ENCODE assay signal across 8 mouse cellular contexts in genomic region chr7:140058528-140058927, GRCm38 (mm10). TPM values are rescaled to one million over a fixed set of nuclear protein-coding genes. Genes with fewer than 3 reads are reported as not detected.
DNase-seq lines count a peak whose midpoint lies in the region; ATAC-seq lines count a peak whose summit lies in the region.

No protein-coding gene starts in this region.

- WGBS in kidney, embryonic 14.5 days, result 16% methylated on average over 7 of the region's 7 CpGs
- 17% methylated on average over 7 of the region's 7 CpGs for WGBS in embryonic facial prominence, embryonic 10.5 days
- WGBS in hindbrain, embryonic 13.5 days, result 6% methylated on average over 7 of the region's 7 CpGs
- 4% methylated on average over 7 of the region's 7 CpGs for WGBS in midbrain, embryonic 15.5 days

- H3K4me3 ChIP-seq in kidney, embryonic 14.5 days (ENCODE audit: low read length), result peak overlapping the region; percentile 43
- H3K4me3 ChIP-seq in embryonic facial prominence, embryonic 10.5 days, result peak overlapping the region; percentile 66
- H3K4me3 ChIP-seq in hindbrain, embryonic 13.5 days, result peak overlapping the region; percentile 51
- peak overlapping the region; percentile 46 for H3K4me3 ChIP-seq in midbrain, embryonic 15.5 days

- no peak for ATAC-seq in kidney, embryonic 14.5 days (ENCODE audit: low FRiP score, low TSS enrichment)
- ATAC-seq in hindbrain, embryonic 13.5 days (ENCODE audit: low FRiP score), result 0 out of 2 replicates have a peak, but pooled peaks have one; percentile 2
- ATAC-seq in midbrain, embryonic 15.5 days (replicated peaks), result no peak

- H3K9me3 ChIP-seq in kidney, embryonic 14.5 days (ENCODE audit: control insufficient read depth, low read length), result no peaks in the 10 kb centered on the region
- no peaks in the 10 kb centered on the region for H3K9me3 ChIP-seq in embryonic facial prominence, embryonic 10.5 days
- no peaks in the 10 kb centered on the region for H3K9me3 ChIP-seq in hindbrain, embryonic 13.5 days
- no peaks in the 10 kb centered on the region for H3K9me3 ChIP-seq in midbrain, embryonic 15.5 days

- peaks cover 61% of the 10 kb centered on the region for H3K27me3 ChIP-seq in kidney, embryonic 14.5 days (ENCODE audit: control insufficient read depth, insufficient read depth, low read length)
- peaks cover 100% of the 10 kb centered on the region for H3K27me3 ChIP-seq in embryonic facial prominence, embryonic 10.5 days (replicated peaks; ENCODE audit: low read depth, poor library complexity, severe bottlenecking)
- peaks cover 21% of the 10 kb centered on the region for H3K27me3 ChIP-seq in hindbrain, embryonic 13.5 days
- peaks cover 42% of the 10 kb centered on the region for H3K27me3 ChIP-seq in midbrain, embryonic 15.5 days (replicated peaks)

- H3K36me3 ChIP-seq in kidney, embryonic 14.5 days (ENCODE audit: control insufficient read depth, insufficient read depth, low read length), result no peaks in the 10 kb centered on the region
- H3K36me3 ChIP-seq in embryonic facial prominence, embryonic 10.5 days (replicated peaks), result no peaks in the 10 kb centered on the region
- no peaks in the 10 kb centered on the region for H3K36me3 ChIP-seq in hindbrain, embryonic 13.5 days
- H3K36me3 ChIP-seq in midbrain, embryonic 15.5 days (replicated peaks), result no peaks in the 10 kb centered on the region

- DNase-seq in kidney, postnatal 25 days, result no peak
- DNase-seq in embryonic facial prominence, embryonic 10.5 days (ENCODE audit: low spot score), result no peak
- no peak for DNase-seq in Muller cell, postnatal 12 days (ENCODE audit: inconsistent ontology term)
- no peak for DNase-seq in right cerebral cortex, adult 2 months (ENCODE audit: low spot score in 2 of 2)
- no peak for DNase-seq in kidney, adult 9 months

- H3K9ac ChIP-seq in kidney, embryonic 14.5 days (ENCODE audit: low read depth, low read length), result peak overlapping the region; percentile 60; the same call in 1 of the 2 replicates
- peak overlapping the region; percentile 85 for H3K9ac ChIP-seq in hindbrain, embryonic 13.5 days
- H3K9ac ChIP-seq in midbrain, embryonic 15.5 days, result peak overlapping the region; percentile 66

- H3K27ac ChIP-seq in kidney, embryonic 14.5 days (ENCODE audit: low read depth, low read length), result no peak overlapping the region
- peak overlapping the region; percentile 89 for H3K27ac ChIP-seq in embryonic facial prominence, embryonic 10.5 days (replicated peaks)
- H3K27ac ChIP-seq in hindbrain, embryonic 13.5 days, result peak overlapping the region; percentile 96
- H3K27ac ChIP-seq in midbrain, embryonic 15.5 days, result peak overlapping the region; percentile 81

- peak overlapping the region; percentile 72 for H3K4me2 ChIP-seq in kidney, embryonic 14.5 days (replicated peaks; ENCODE audit: low read depth, low read length)
- H3K4me2 ChIP-seq in hindbrain, embryonic 13.5 days, result peak overlapping the region; percentile 74
- peak overlapping the region; percentile 78 for H3K4me2 ChIP-seq in midbrain, embryonic 15.5 days

- peaks cover 13% of the 10 kb centered on the region; the same call in 1 of the 2 replicates for H3K4me1 ChIP-seq in kidney, embryonic 14.5 days (ENCODE audit: control insufficient read depth, insufficient read depth, low read length)
- H3K4me1 ChIP-seq in embryonic facial prominence, embryonic 10.5 days, result peaks cover 53% of the 10 kb centered on the region
- peaks cover 66% of the 10 kb centered on the region for H3K4me1 ChIP-seq in hindbrain, embryonic 13.5 days (replicated peaks)
- peaks cover 50% of the 10 kb centered on the region for H3K4me1 ChIP-seq in midbrain, embryonic 15.5 days

RNA-seq across cellular contexts. Expression of gene Msx3, which starts 9.6 kb away (rescaled TPM):
- not detected in 2 replicates for polyA plus RNA-seq in kidney, embryonic 14.5 days (2014; fragmentation: Nextera tagmentation; extraction: Ambion mirVana)
- 2.6 and 9.9 TPM in 2 replicates for polyA plus RNA-seq in embryonic facial prominence, embryonic 10.5 days (2016; fragmentation: Nextera tagmentation; extraction: Ambion mirVana)
- polyA plus RNA-seq in hindbrain, embryonic 13.5 days (2015; fragmentation: Nextera tagmentation; extraction: Ambion mirVana), result 16.5 and 28.5 TPM in 2 replicates
- 1.2 TPM in 2 replicates for polyA plus RNA-seq in midbrain, embryonic 15.5 days (2015; fragmentation: Nextera tagmentation; extraction: Ambion mirVana)

RNA-seq across cellular contexts. Expression of gene Tubgcp2, which starts 22.1 kb away (rescaled TPM):
- polyA plus RNA-seq in kidney, embryonic 14.5 days (2014; fragmentation: Nextera tagmentation; extraction: Ambion mirVana), result 40.6 and 62.9 TPM in 2 replicates
- polyA plus RNA-seq in embryonic facial prominence, embryonic 10.5 days (2016; fragmentation: Nextera tagmentation; extraction: Ambion mirVana), result 80.2 and 80.8 TPM in 2 replicates
- polyA plus RNA-seq in hindbrain, embryonic 13.5 days (2015; fragmentation: Nextera tagmentation; extraction: Ambion mirVana), result 55.8 and 60.9 TPM in 2 replicates
- polyA plus RNA-seq in midbrain, embryonic 15.5 days (2015; fragmentation: Nextera tagmentation; extraction: Ambion mirVana), result 61.3 and 62.6 TPM in 2 replicates

RNA-seq across cellular contexts. Expression of gene Zfp511, which starts 22.3 kb away (rescaled TPM):
- polyA plus RNA-seq in kidney, embryonic 14.5 days (2014; fragmentation: Nextera tagmentation; extraction: Ambion mirVana), result 46.2 and 47.5 TPM in 2 replicates
- polyA plus RNA-seq in embryonic facial prominence, embryonic 10.5 days (2016; fragmentation: Nextera tagmentation; extraction: Ambion mirVana), result 39.2 and 42.7 TPM in 2 replicates
- 52.5 and 54.2 TPM in 2 replicates for polyA plus RNA-seq in hindbrain, embryonic 13.5 days (2015; fragmentation: Nextera tagmentation; extraction: Ambion mirVana)
- polyA plus RNA-seq in midbrain, embryonic 15.5 days (2015; fragmentation: Nextera tagmentation; extraction: Ambion mirVana), result 56.6 and 58.0 TPM in 2 replicates

RNA-seq across cellular contexts. Expression of gene Caly, which starts 23.8 kb away (rescaled TPM):
- 0.91 TPM in 2 replicates for polyA plus RNA-seq in kidney, embryonic 14.5 days (2014; fragmentation: Nextera tagmentation; extraction: Ambion mirVana)
- 0.98 and 1.4 TPM in 2 replicates for polyA plus RNA-seq in embryonic facial prominence, embryonic 10.5 days (2016; fragmentation: Nextera tagmentation; extraction: Ambion mirVana)
- 104 and 105 TPM in 2 replicates for polyA plus RNA-seq in hindbrain, embryonic 13.5 days (2015; fragmentation: Nextera tagmentation; extraction: Ambion mirVana)
- 277 and 280 TPM in 2 replicates for polyA plus RNA-seq in midbrain, embryonic 15.5 days (2015; fragmentation: Nextera tagmentation; extraction: Ambion mirVana)

RNA-seq across cellular contexts. Expression of gene Prap1, which starts 34.7 kb away (rescaled TPM):
- polyA plus RNA-seq in kidney, embryonic 14.5 days (2014; fragmentation: Nextera tagmentation; extraction: Ambion mirVana), result 0.38 TPM in 1 of 2 replicates, not detected in the other
- polyA plus RNA-seq in embryonic facial prominence, embryonic 10.5 days (2016; fragmentation: Nextera tagmentation; extraction: Ambion mirVana), result not detected in 2 replicates
- not detected in 2 replicates for polyA plus RNA-seq in hindbrain, embryonic 13.5 days (2015; fragmentation: Nextera tagmentation; extraction: Ambion mirVana)
- not detected in 2 replicates for polyA plus RNA-seq in midbrain, embryonic 15.5 days (2015; fragmentation: Nextera tagmentation; extraction: Ambion mirVana)
